Mouse (Mus musculus): ENCODE data around the gene Gm17949. TPM values are rescaled to one million over a fixed set of nuclear protein-coding genes. Genes with fewer than 3 reads are reported as not detected.
A peak's percentile ranks its signal among the peaks of the same experiment; 100 is the strongest.

Gm17949 gene
- total and polyA plus RNA-seq, 3 experiments: 0.08 to 0.13 TPM; not detected in 1

DNA sequence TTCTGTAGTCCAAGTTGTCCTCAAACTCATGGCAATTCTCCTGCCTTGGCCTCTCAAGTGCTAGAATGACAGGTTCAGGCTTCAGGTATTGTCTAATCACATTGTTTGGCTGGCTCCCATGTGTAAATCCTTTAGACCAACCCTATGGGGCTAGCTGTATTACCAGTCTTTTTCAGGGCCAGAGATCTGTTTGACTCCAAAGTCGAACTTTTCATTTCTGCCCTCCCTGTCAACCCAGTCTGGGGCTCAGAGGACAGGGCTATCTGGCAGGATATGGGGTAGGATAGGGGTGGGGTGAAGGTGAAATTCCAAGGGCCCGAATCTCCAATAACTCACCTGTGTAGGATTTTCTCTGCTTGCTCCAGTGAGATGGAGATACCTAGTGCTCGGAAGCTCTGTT lies 45.0 kb downstream of the Gm17949 start:
- DNase-seq (ENCODE audit: low read depth, low spot score): no peak
- Histone ChIP-seq H3K9ac (ENCODE audit: control insufficient read depth, low read depth, low read length, poor library complexity, severe bottlenecking) (no peak overlapping the region), H3K4me3 (ENCODE audit: control insufficient read depth in 1 of 2, insufficient read depth in 1 of 2, low read depth in 2 of 2, low read length in 2 of 2) (no peak overlapping the region), H3K9me3 (replicated peaks; ENCODE audit: insufficient read depth, low read length) (no peaks in the 10 kb centered on the region), H3K27me3 (ENCODE audit: control insufficient read depth in 1 of 2, insufficient read depth in 2 of 2, low read length in 2 of 2) (no peaks in the 10 kb centered on the region), H3K36me3 (ENCODE audit: control insufficient read depth in 1 of 2, insufficient read depth in 2 of 2, low read length in 2 of 2) (peaks cover 3 to 4% of the 10 kb centered on the region in 2 experiments; a peak in 2 of 4 replicates), H3K4me1 (ENCODE audit: control insufficient read depth in 1 of 2, insufficient read depth in 2 of 2, low read length in 2 of 2) (peaks cover 0 to 12% of the 10 kb centered on the region in 2 experiments; a peak in 3 of 4 replicates), H3K79me2 (ENCODE audit: control insufficient read depth, insufficient read depth, low read length, poor library complexity) (peaks cover 6% of the 10 kb centered on the region), H3K27ac (ENCODE audit: control insufficient read depth, low read depth, low read length) (no peak overlapping the region)
- no peak for TF ChIP-seq MAFK (IDR thresholded peaks at IDR 0.05; ENCODE audit: borderline replicate concordance, low read depth, low read length)
- no peak for TF ChIP-seq SIN3A (IDR thresholded peaks at IDR 0.05; ENCODE audit: low read length)
- TF ChIP-seq E2F4 (IDR thresholded peaks at IDR 0.05; ENCODE audit: borderline replicate concordance, low read depth, low read length): no peak
- no peak for TF ChIP-seq MEF2A (IDR thresholded peaks at IDR 0.05; ENCODE audit: extremely low read depth, insufficient replicate concordance, low read depth, low read length, poor library complexity, severe bottlenecking)

GRCm38 (mm10) chr17:57058891-57059485 lies 47.7 kb downstream of the Gm17949 start, which contains the start of gene Crb3:
Crb3 (plus strand) TSS chr17:57059105.
- H3K4me3 ChIP-seq (ENCODE audit: control insufficient read depth in 1 of 2, insufficient read depth in 1 of 2, low read depth in 2 of 2, low read length in 2 of 2): peak within 1 kb of the TSS; percentile 51 to 67
- TF ChIP-seq GABPA (IDR thresholded peaks at IDR 0.05; ENCODE audit: low read depth, low read length) (no peak), ZNF384 (IDR thresholded peaks at IDR 0.05; ENCODE audit: low read depth, low read length) (no peak), ZC3H11A (IDR thresholded peaks at IDR 0.05; ENCODE audit: low read depth, low read length) (no peak), JUND (IDR thresholded peaks at IDR 0.05; ENCODE audit: low read depth, low read length) (no peak), KAT2A (conservative IDR thresholded peaks at IDR 0.05; ENCODE audit: low read depth, low read length) (no peak), USF1 (IDR thresholded peaks at IDR 0.05; ENCODE audit: low read depth, low read length) (no peak), MXI1 (IDR thresholded peaks at IDR 0.05; ENCODE audit: low read depth, low read length) (no peak), POLR2A (IDR thresholded peaks at IDR 0.05; ENCODE audit: control insufficient read depth in 1 of 2, insufficient read depth in 1 of 2, low read depth in 1 of 2, low read length in 2 of 2, poor library complexity in 1 of 2) (no peak), E2F4 (IDR thresholded peaks at IDR 0.05; ENCODE audit: borderline replicate concordance, low read depth, low read length) (no peak), MAX (IDR thresholded peaks at IDR 0.05; ENCODE audit: low read length) (no peak), NRF1 (IDR thresholded peaks at IDR 0.05; ENCODE audit: insufficient read depth, low read depth, low read length, poor library complexity, severe bottlenecking) (no peak), GATA1 (IDR thresholded peaks at IDR 0.05; ENCODE audit: low read depth, low read length) (no peak), ETS1 (IDR thresholded peaks at IDR 0.05; ENCODE audit: low read depth, low read length) (no peak), MYB (IDR thresholded peaks at IDR 0.05; ENCODE audit: low read depth, low read length) (no peak), CHD1 (IDR thresholded peaks at IDR 0.05; ENCODE audit: low read depth, low read length) (no peak)
- peak within 1 kb of the TSS; percentile 67 for H3K27ac ChIP-seq (ENCODE audit: control insufficient read depth, low read depth, low read length)
- H3K27me3 ChIP-seq (ENCODE audit: control insufficient read depth in 1 of 2, insufficient read depth in 2 of 2, low read length in 2 of 2): no peaks in the 10 kb centered on the region
- H3K9me3 ChIP-seq (replicated peaks; ENCODE audit: insufficient read depth, low read length): no peaks in the 10 kb centered on the region
- H3K36me3 ChIP-seq (ENCODE audit: control insufficient read depth in 1 of 2, insufficient read depth in 2 of 2, low read length in 2 of 2): peaks cover 0 to 8% of the 10 kb centered on the region in 2 experiments; a peak in 1 of 4 replicates
- H3K9ac ChIP-seq (ENCODE audit: control insufficient read depth, low read depth, low read length, poor library complexity, severe bottlenecking): peak within 1 kb of the TSS; percentile 90
- H3K79me2 ChIP-seq (ENCODE audit: control insufficient read depth, insufficient read depth, low read length, poor library complexity): peaks cover 6% of the 10 kb centered on the region
- peak; percentile 19 for DNase-seq (ENCODE audit: low read depth, low spot score)
- peaks cover 2 to 18% of the 10 kb centered on the region in 2 experiments; a peak in 3 of 4 replicates for H3K4me1 ChIP-seq (ENCODE audit: control insufficient read depth in 1 of 2, insufficient read depth in 2 of 2, low read length in 2 of 2)
